Mouse (Mus musculus): Measurements from ENCODE around the gene Aip. TPM values are rescaled to one million over a fixed set of nuclear protein-coding genes. Genes with fewer than 3 reads are reported as not detected.
"Not testable (repeated sequence)": the region's sequence is repeated elsewhere in the genome, so short reads cannot be mapped to it uniquely, and the experiment has no call there.

Aip gene
- polyA plus RNA-seq, 1 experiment, result 154 TPM

DNA sequence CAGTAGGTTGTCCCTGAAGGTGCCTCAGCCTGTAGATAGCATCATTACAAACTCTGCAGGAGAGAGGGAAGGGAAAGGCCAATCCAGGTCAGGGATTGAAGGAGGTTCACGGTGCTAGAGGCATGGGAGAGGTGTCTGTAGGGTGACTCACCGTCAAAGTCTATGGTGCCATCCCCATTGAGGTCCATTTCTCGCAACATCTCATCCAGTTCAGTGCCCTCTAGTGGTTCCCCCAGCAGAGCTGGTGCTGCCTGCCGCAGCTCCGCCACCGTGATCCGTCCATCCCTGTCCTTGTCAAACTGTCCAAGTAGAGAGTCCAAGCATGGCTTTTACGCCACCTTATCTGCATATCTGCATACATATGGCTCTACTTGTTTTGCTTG lies 10.3 kb upstream of the Aip start:
- DNase-seq (ENCODE audit: low spot score), result not testable (repeated sequence)

DNA sequence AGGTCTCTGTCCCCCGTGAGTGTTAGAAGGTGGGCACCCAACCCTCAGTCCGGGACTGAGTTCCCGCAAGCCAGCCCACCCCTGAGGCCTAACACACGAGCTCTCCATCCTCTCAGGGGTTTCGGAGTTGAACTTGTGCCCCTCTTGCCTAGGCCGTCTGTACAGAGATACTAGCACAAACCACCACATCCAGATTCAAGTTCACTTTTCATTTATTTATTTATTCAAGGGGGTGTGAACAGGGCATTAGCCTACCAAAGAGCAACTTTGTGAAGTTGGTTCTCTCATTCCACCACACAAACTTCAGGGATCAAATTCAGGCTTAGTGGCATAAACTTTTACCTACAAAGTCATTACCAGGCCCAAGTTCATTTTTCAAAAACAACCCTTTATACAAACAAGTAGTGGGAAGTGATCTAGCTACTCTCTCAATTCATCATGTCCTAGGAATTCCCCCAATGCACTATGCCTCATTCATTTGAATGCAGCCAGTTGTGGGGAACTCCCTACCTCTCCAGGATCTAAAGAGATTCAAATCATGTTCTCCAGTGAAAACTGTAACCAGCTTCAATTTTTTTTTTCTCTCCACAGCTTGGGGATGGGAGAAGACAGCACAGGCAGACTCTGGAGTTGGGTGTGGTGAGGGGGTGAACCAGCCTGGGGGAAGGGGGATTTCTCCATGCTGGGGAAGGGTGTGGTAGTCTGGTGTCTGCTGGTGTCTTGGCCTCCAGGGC lies 9.7 kb upstream of the Aip start:
- DNase-seq (ENCODE audit: low spot score), result not testable (repeated sequence)

GRCm38 (mm10) chr19:4134354-4134753 lies 8.7 kb upstream of the Aip start:
- DNase-seq (ENCODE audit: low spot score), result no peak

DNA sequence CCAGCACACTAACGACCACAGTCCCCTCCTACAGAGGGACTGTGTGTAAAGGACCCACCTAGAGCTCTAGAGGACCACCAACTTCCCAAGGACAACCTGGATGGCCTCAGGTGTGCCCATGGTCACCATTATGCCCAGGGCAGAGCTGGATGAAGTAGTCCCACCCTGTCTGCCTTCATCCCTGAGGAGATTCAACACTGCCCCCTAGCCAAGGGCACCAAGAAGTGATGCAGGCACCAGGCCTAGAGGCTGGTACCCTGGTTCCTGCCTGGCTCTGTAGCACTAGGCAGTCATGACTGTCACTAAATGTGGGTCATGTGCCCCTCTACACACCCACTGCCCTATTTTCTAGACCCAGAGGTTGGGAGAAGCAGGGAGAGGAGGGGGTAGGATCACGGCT lies 6.1 kb upstream of the Aip start:
- DNase-seq (ENCODE audit: low spot score), result no peak

DNA sequence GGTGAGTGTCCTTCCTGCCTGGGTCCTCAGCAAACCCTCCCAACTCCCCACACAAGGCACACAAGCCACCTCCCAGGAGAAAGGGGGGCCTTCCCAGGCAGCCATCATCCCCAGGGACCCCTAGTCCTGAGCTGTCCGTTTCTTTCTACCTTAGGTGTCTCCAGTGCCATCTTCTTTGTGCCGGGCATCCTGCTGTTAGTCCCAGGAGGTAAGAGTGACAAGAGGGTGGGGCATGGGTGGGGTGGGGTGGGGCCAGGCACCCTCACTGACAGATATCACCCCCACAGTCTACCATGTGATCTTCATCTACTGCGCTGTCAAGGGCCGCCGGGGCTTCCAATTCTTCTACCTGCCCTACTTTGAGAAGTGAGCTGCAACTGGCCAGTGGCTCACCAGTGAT lies 5.4 kb upstream of the Aip start:
- DNase-seq (ENCODE audit: low spot score), result no peak

DNA sequence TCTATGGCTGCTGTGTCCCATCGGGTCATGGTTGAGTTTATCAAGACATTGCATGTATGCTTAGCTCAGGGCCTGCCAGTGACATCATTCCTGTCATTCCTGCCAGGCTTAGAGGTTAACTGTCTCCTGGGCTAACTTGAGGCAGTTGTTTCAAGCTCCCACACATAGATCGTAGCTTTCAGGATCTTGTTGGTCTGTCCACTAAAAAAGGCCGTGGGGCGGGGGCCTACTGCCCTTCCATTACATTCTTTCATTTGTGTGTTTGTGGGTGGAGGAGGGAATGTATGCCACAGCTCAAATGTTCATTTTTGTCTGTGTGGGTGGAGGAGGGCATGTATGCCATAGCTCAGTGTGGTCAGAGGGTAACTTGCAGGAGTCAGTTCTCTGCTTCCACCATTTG lies 4.4 kb upstream of the Aip start:
- no peak for DNase-seq (ENCODE audit: low spot score)

DNA sequence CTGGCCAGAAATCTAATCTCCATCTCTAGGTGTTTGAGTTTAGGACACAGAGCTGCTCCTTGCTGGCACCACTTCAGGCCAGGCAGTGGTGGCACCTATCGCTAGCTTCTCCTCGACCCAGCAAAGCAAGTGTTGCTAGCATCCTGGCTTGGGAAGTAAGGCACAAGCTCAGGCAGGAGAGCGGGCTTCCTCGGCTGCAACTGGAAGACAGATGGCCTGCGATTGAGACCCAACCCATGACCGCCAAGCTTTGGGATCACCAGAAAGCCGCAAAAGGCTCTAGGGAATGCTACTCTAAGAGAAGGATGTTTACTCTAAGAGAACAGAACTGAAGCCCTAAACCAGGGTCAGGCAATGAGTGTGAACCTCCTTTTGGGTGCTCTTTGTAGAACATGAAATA lies 3.8 kb upstream of the Aip start:
- no peak for DNase-seq (ENCODE audit: low spot score)

GRCm38 (mm10) chr19:4126759-4127495 lies 1.3 kb upstream of the Aip start:
- no peak for DNase-seq (ENCODE audit: low spot score)

GRCm38 (mm10) chr19:4125268-4125667 lies 390 bp downstream of the Aip start:
- not testable (repeated sequence) for DNase-seq (ENCODE audit: low spot score)

- DNase-seq (ENCODE audit: low spot score), result no peak
These were observed 1.2 kb downstream of the Aip start for GRCm38 (mm10) chr19:4124432-4124831.

- no peak for DNase-seq (ENCODE audit: low spot score)
These were observed 3.0 kb downstream of the Aip start for GRCm38 (mm10) chr19:4122411-4123370.

- DNase-seq (ENCODE audit: low spot score), result not testable (repeated sequence)
These were observed 3.8 kb downstream of the Aip start for GRCm38 (mm10) chr19:4121896-4122295.

- peak; percentile 90 for DNase-seq (ENCODE audit: low spot score)
These were observed 4.4 kb downstream of the Aip start for GRCm38 (mm10) chr19:4121097-4121805.

DNA sequence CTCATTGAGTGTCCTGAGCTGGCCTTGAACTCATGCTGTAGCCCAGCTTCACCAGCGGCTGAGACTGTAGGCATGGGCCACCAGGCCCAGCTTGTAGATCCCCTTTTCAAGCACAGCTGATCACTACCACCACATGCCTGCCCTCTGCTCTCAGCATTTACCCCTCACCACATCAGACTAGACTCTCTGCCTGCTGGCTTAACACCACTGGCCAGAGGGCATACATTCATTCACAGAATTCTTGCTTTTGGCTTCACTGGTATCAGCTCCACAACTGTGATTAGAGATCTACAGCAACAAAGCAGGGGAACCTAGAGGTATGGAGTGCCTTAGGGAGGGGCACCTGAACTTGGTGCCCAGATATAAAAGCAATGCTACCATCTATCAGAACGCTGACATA lies 5.2 kb downstream of the Aip start:
- DNase-seq (ENCODE audit: low spot score), result no peak

- DNase-seq (ENCODE audit: low spot score), result no peak
These were observed 5.8 kb downstream of the Aip start for GRCm38 (mm10) chr19:4119716-4120487.

GRCm38 (mm10) chr19:4118350-4118749 lies 7.3 kb downstream of the Aip start:
- no peak for DNase-seq (ENCODE audit: low spot score)

DNA sequence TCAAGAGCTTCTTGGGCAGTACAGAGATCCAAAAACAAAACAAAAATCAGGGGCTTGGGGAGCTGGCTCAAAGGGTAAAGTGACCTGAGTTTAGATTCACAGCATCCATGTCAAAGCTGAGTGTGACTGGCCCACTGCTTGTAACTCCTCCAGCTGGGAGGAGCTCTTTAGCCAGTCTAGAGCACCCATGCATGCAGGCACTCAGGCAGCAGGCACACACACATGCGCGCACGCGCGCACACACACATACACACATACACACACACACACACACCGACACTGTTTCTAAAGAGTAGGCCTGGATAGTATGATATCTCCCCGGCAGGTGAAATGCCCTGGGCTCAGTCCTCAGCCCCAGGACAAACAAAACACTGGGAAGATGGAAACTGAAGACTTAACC lies 8.7 kb downstream of the Aip start:
- DNase-seq (ENCODE audit: low spot score), result no peak

DNA sequence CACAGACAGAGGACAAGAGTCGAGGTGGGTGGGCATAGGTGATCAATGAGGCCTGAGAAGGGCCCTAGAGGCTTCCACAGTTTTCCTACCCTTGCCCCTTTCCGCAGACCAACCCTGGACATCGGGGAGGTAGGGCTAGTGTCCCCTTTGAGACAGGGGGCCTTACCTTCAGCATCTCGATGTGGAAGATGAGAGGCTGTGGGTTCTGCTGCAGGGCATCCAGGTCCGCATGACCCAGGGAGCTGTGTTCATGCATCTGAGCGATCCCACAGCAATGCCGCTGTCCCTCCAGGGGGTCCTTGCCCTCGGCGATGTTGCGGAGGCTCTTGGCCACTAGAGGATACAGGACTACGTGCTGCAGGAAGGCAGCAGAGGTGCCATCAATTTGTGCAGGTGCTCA lies 9.8 kb downstream of the Aip start:
- no peak for DNase-seq (ENCODE audit: low spot score)

- no peak for DNase-seq (ENCODE audit: low spot score)
These were observed 10.5 kb downstream of the Aip start for GRCm38 (mm10) chr19:4115144-4115543.

- DNase-seq (ENCODE audit: low spot score), result no peak
These were observed 11.1 kb downstream of the Aip start for GRCm38 (mm10) chr19:4114551-4114950.

- DNase-seq (ENCODE audit: low spot score), result no peak
These were observed 11.8 kb downstream of the Aip start for GRCm38 (mm10) chr19:4113806-4114230.

Data from urinary bladder, adult 2 months (tissue).